Mouse (Mus musculus) hindbrain, embryonic 16.5 days (tissue): ENCODE measurements around the gene Arvcf. TPM values are rescaled to one million over a fixed set of nuclear protein-coding genes. Genes with fewer than 3 reads are reported as not detected.
A peak's percentile ranks its signal among the peaks of the same experiment; 100 is the strongest.

ENCODE experiments used
- ATAC-seq: fragments of 200-750 bp; cut with Nextera tagmentation; 2 replicates; pipeline ENCODE4 v1.8.0; 2017; ENCODE audit warnings: moderate TSS enrichment, moderate library complexity
- H3K27ac ChIP-seq: fragments of 300-500 bp; sonication (generic); 2 replicates; pipeline ENCODE4 v1.5.1; 2014; ENCODE audit warnings: low read depth, mild to moderate bottlenecking, control low read depth, low read length, moderate library complexity
- H3K27me3 ChIP-seq: fragments of 300-500 bp; sonication (generic); replicated peaks from 2 replicates; pipeline ENCODE4 v1.6.1; 2014; ENCODE audit warnings: low read length; ENCODE audit not compliant: control insufficient read depth, insufficient read depth
- H3K36me3 ChIP-seq: fragments of 300-500 bp; sonication (generic); 2 replicates; pipeline ENCODE4 v1.6.1; 2014; ENCODE audit warnings: mild to moderate bottlenecking, low read length, moderate library complexity, mixed read lengths; ENCODE audit not compliant: control insufficient read depth, insufficient read depth
- H3K4me1 ChIP-seq: fragments of 300-500 bp; sonication (generic); 2 replicates; pipeline ENCODE4 v1.6.1; 2014; ENCODE audit warnings: low read depth, low read length; ENCODE audit not compliant: control insufficient read depth, insufficient read depth
- H3K4me2 ChIP-seq: fragments of 300-500 bp; sonication (generic); 2 replicates; pipeline ENCODE4 v1.6.1; 2014; ENCODE audit warnings: mild to moderate bottlenecking, low read length, control low read depth, moderate library complexity
- H3K4me3 ChIP-seq: fragments of 300-500 bp; sonication (generic); 2 replicates; pipeline ENCODE4 v1.5.1; 2014; ENCODE audit warnings: mild to moderate bottlenecking, low read length, control low read depth, moderate library complexity
- H3K9ac ChIP-seq: fragments of 300-500 bp; sonication (generic); 2 replicates; pipeline ENCODE4 v1.6.1; 2014; ENCODE audit warnings: low read depth, mild to moderate bottlenecking, control low read depth, low read length, moderate library complexity
- H3K9me3 ChIP-seq: fragments of 300-500 bp; sonication (generic); 2 replicates; pipeline ENCODE4 v1.6.1; 2014; ENCODE audit warnings: mild to moderate bottlenecking, low read length, moderate library complexity; ENCODE audit not compliant: control insufficient read depth
- WGBS: fragments of 180-500 bp; shearing (Covaris S2); extraction: QIAGEN DNeasy Blood & Tissue Kit; methylation state at CpG from one replicate; pipeline ENCODE4 v1.1.7; 2014; 5-methylcytosine and 5-hydroxymethylcytosine counted together
- polyA plus RNA-seq: library from polyadenylated mRNA; unstranded; fragments of >200 nt; fragmentation: Nextera tagmentation; extraction: Ambion mirVana; gene quantifications from 2 replicates; pipeline ENCODE4 v1.2.1, GENCODE M21; 2015

Arvcf gene
- polyA plus RNA-seq, 1 experiment from 2014 or later = 68.3 TPM

GRCm38 (mm10) chr16:18388583-18389435 lies 40.8 kb downstream of the Arvcf start:
- ATAC-seq = no peak
- Histone ChIP-seq H3K9me3 (no peaks in the 10 kb centered on the region), H3K4me2 (no peak overlapping the region), H3K36me3 (no peaks in the 10 kb centered on the region), H3K27ac (peak overlapping the region; percentile 17), H3K27me3 (no peaks in the 10 kb centered on the region), H3K4me1 (peaks cover 40% of the 10 kb centered on the region), H3K4me3 (no peak overlapping the region), H3K9ac (no peak overlapping the region)
- 57% methylated on average over 14 of the region's 14 CpGs for WGBS

GRCm38 (mm10) chr16:18390399-18390798 lies 42.4 kb downstream of the Arvcf start:
- Histone ChIP-seq H3K4me1 (peaks cover 47% of the 10 kb centered on the region), H3K27ac (no peak overlapping the region), H3K4me2 (no peak overlapping the region), H3K27me3 (no peaks in the 10 kb centered on the region), H3K9ac (no peak overlapping the region), H3K4me3 (no peak overlapping the region), H3K36me3 (no peaks in the 10 kb centered on the region), H3K9me3 (no peaks in the 10 kb centered on the region)
- 75% methylated on average over 6 of the region's 6 CpGs for WGBS
- no peak for ATAC-seq

GRCm38 (mm10) chr16:18391127-18391526 lies 43.1 kb downstream of the Arvcf start:
- H3K36me3 ChIP-seq = no peaks in the 10 kb centered on the region
- H3K9me3 ChIP-seq = no peaks in the 10 kb centered on the region
- ATAC-seq = no peak
- peaks cover 51% of the 10 kb centered on the region for H3K4me1 ChIP-seq
- no peaks in the 10 kb centered on the region for H3K27me3 ChIP-seq
- no peak overlapping the region for H3K27ac ChIP-seq
- H3K9ac ChIP-seq = no peak overlapping the region
- H3K4me3 ChIP-seq = no peak overlapping the region
- no peak overlapping the region for H3K4me2 ChIP-seq
- 97% methylated on average over 3 of the region's 3 CpGs for WGBS

GRCm38 (mm10) chr16:18391728-18392127 lies 43.7 kb downstream of the Arvcf start:
- Histone ChIP-seq H3K4me3 (no peak overlapping the region), H3K27me3 (no peaks in the 10 kb centered on the region), H3K4me1 (peaks cover 56% of the 10 kb centered on the region), H3K9me3 (no peaks in the 10 kb centered on the region), H3K36me3 (no peaks in the 10 kb centered on the region), H3K27ac (no peak overlapping the region), H3K9ac (no peak overlapping the region; the same call in 1 of the 2 replicates), H3K4me2 (no peak overlapping the region; the same call in 1 of the 2 replicates)
- ATAC-seq = no peak
- 85% methylated on average over 3 of the region's 3 CpGs for WGBS

- Histone ChIP-seq H3K27me3 (no peaks in the 10 kb centered on the region), H3K4me2 (peak overlapping the region; percentile 96), H3K4me1 (peaks cover 48% of the 10 kb centered on the region), H3K9ac (peak overlapping the region; percentile 88), H3K4me3 (peak overlapping the region; percentile 72), H3K9me3 (no peaks in the 10 kb centered on the region), H3K27ac (peak overlapping the region; percentile 85), H3K36me3 (peaks cover 10% of the 10 kb centered on the region)
- peak; percentile 74 for ATAC-seq
- WGBS = under 1% methylated on average over 53 of the region's 63 CpGs
Observed at GRCm38 (mm10) chr16:18392469-18393426, 44.8 kb downstream of the Arvcf start.

- Histone ChIP-seq H3K4me1 (peaks cover 43% of the 10 kb centered on the region), H3K9ac (peak overlapping the region; percentile 88), H3K27me3 (no peaks in the 10 kb centered on the region), H3K4me3 (peak overlapping the region; percentile 72), H3K36me3 (peaks cover 18% of the 10 kb centered on the region), H3K9me3 (no peaks in the 10 kb centered on the region), H3K27ac (peak overlapping the region; percentile 50; the same call in 1 of the 2 replicates), H3K4me2 (peak overlapping the region; percentile 96)
- 46% methylated on average over 5 of the region's 5 CpGs for WGBS
- no peak for ATAC-seq
Observed at GRCm38 (mm10) chr16:18393595-18393994, 45.6 kb downstream of the Arvcf start.

GRCm38 (mm10) chr16:18394056-18394455 lies 46.1 kb downstream of the Arvcf start:
- Histone ChIP-seq H3K27ac (no peak overlapping the region), H3K9ac (0 out of 2 replicates have a peak overlapping the region, but pooled peaks have one; percentile 33), H3K4me1 (peaks cover 40% of the 10 kb centered on the region), H3K36me3 (peaks cover 22% of the 10 kb centered on the region), H3K4me2 (peak overlapping the region; percentile 96), H3K27me3 (no peaks in the 10 kb centered on the region), H3K4me3 (peak overlapping the region; percentile 0; the same call in 1 of the 2 replicates), H3K9me3 (no peaks in the 10 kb centered on the region)
- no peak for ATAC-seq
- WGBS = 53% methylated on average over 3 of the region's 3 CpGs

GRCm38 (mm10) chr16:18394777-18395619 lies 47.0 kb downstream of the Arvcf start:
- Histone ChIP-seq H3K9ac (peak overlapping the region; percentile 8; the same call in 1 of the 2 replicates), H3K9me3 (no peaks in the 10 kb centered on the region), H3K4me3 (0 out of 2 replicates have a peak overlapping the region, but pooled peaks have one; percentile 11), H3K27ac (peak overlapping the region; percentile 62), H3K27me3 (no peaks in the 10 kb centered on the region), H3K4me1 (peaks cover 43% of the 10 kb centered on the region), H3K36me3 (peaks cover 23% of the 10 kb centered on the region), H3K4me2 (peak overlapping the region; percentile 10)
- WGBS = 12% methylated on average over 11 of the region's 11 CpGs
- ATAC-seq = no peak
